Mouse (Mus musculus): ENCODE data around the gene Gm10490. TPM values are rescaled to one million over a fixed set of nuclear protein-coding genes. Genes with fewer than 3 reads are reported as not detected.

Gene Gm10490
- polyA plus RNA-seq, 1 experiment from 2014 or later = not detected

GRCm38 (mm10) chrX:7950091-7950490, 40.7 kb downstream of the Gm10490 start:
- no peak overlapping the region for H3K4me3 ChIP-seq (ENCODE audit: control insufficient read depth in 1 of 2, insufficient read depth in 1 of 2, low read depth in 1 of 2, low read length in 2 of 2)
- H3K27me3 ChIP-seq (ENCODE audit: control insufficient read depth, insufficient read depth, low read length) = no peaks in the 10 kb centered on the region
- peaks cover 0 to 4% of the 10 kb centered on the region in 2 experiments; a peak in 2 of 4 replicates for H3K4me1 ChIP-seq (ENCODE audit: control insufficient read depth in 2 of 2, insufficient read depth in 2 of 2, low read length in 2 of 2)
- H3K4me2 ChIP-seq (ENCODE audit: low read length) = no peak overlapping the region
- WGBS = 87% methylated on average over 6 of the region's 7 CpGs
- no peak for ATAC-seq (ENCODE audit: insufficient number of reproducible peaks, insufficient read depth, low FRiP score, low read depth)
- H3K9me3 ChIP-seq (ENCODE audit: control insufficient read depth, low read length) = no peaks in the 10 kb centered on the region
- 0 out of 2 replicates have a peak, but pooled peaks cover 6% of the 10 kb centered on the region for H3K36me3 ChIP-seq (ENCODE audit: control insufficient read depth, insufficient read depth, low read length)
- H3K27ac ChIP-seq (replicated peaks in 1 of 2; ENCODE audit: control insufficient read depth in 1 of 2, insufficient read depth in 1 of 2, low read depth in 2 of 2, low read length in 2 of 2) = no peak overlapping the region
- H3K9ac ChIP-seq (ENCODE audit: low read length) = no peak overlapping the region

- H3K4me1 ChIP-seq (ENCODE audit: control insufficient read depth in 2 of 2, insufficient read depth in 2 of 2, low read length in 2 of 2) = no peaks in the 10 kb centered on the region
- no peaks in the 10 kb centered on the region for H3K9me3 ChIP-seq (ENCODE audit: control insufficient read depth, low read length)
- H3K27me3 ChIP-seq (ENCODE audit: control insufficient read depth, insufficient read depth, low read length) = no peaks in the 10 kb centered on the region
- H3K9ac ChIP-seq (ENCODE audit: low read length) = no peak overlapping the region
- H3K36me3 ChIP-seq (ENCODE audit: control insufficient read depth, insufficient read depth, low read length) = no peaks in the 10 kb centered on the region
- 84% methylated on average over 9 of the region's 9 CpGs for WGBS
- ATAC-seq (ENCODE audit: insufficient number of reproducible peaks, insufficient read depth, low FRiP score, low read depth) = no peak
- no peak overlapping the region for H3K4me3 ChIP-seq (ENCODE audit: control insufficient read depth in 1 of 2, insufficient read depth in 1 of 2, low read depth in 1 of 2, low read length in 2 of 2)
- H3K4me2 ChIP-seq (ENCODE audit: low read length) = no peak overlapping the region
- H3K27ac ChIP-seq (replicated peaks in 1 of 2; ENCODE audit: control insufficient read depth in 1 of 2, insufficient read depth in 1 of 2, low read depth in 2 of 2, low read length in 2 of 2) = no peak overlapping the region
These were observed 49.5 kb downstream of the Gm10490 start for GRCm38 (mm10) chrX:7958868-7959267.

Other genes with a start within 250 kb of the Gm10490 start
- 194 and 196 TPM in 2 replicates for gene Plp2, start 238.2 kb upstream of the Gm10490 start, polyA plus RNA-seq (2014; fragmentation: Nextera tagmentation; extraction: Ambion mirVana)
- 0.54 and 0.74 TPM in 2 replicates for gene Magix, start 228.3 kb upstream of the Gm10490 start, polyA plus RNA-seq (2014; fragmentation: Nextera tagmentation; extraction: Ambion mirVana)
- 33.5 TPM in 2 replicates for gene Gpkow, start 212.4 kb upstream of the Gm10490 start, polyA plus RNA-seq (2014; fragmentation: Nextera tagmentation; extraction: Ambion mirVana)
- gene Wdr45, start 195.2 kb upstream of the Gm10490 start, polyA plus RNA-seq (2014; fragmentation: Nextera tagmentation; extraction: Ambion mirVana) = 18.5 and 24.0 TPM in 2 replicates
- gene Gm45208, start 187.3 kb upstream of the Gm10490 start, polyA plus RNA-seq (2014; fragmentation: Nextera tagmentation; extraction: Ambion mirVana) = not detected in 2 replicates
- 36.3 and 40.8 TPM in 2 replicates for gene Praf2, start 181.1 kb upstream of the Gm10490 start, polyA plus RNA-seq (2014; fragmentation: Nextera tagmentation; extraction: Ambion mirVana)
- 4.7 and 5.9 TPM in 2 replicates for gene Ccdc120, start 158.6 kb upstream of the Gm10490 start, polyA plus RNA-seq (2014; fragmentation: Nextera tagmentation; extraction: Ambion mirVana)
- 13.1 and 14.5 TPM in 2 replicates for gene Tfe3, start 147.0 kb upstream of the Gm10490 start, polyA plus RNA-seq (2014; fragmentation: Nextera tagmentation; extraction: Ambion mirVana)
- gene Gripap1, start 119.8 kb upstream of the Gm10490 start, polyA plus RNA-seq (2014; fragmentation: Nextera tagmentation; extraction: Ambion mirVana) = 25.0 and 26.6 TPM in 2 replicates
- gene Kcnd1, start 87.3 kb upstream of the Gm10490 start, polyA plus RNA-seq (2014; fragmentation: Nextera tagmentation; extraction: Ambion mirVana) = 1.8 and 1.9 TPM in 2 replicates
- gene Otud5, start 68.2 kb upstream of the Gm10490 start, polyA plus RNA-seq (2014; fragmentation: Nextera tagmentation; extraction: Ambion mirVana) = 16.2 and 19.9 TPM in 2 replicates
- gene Pim2, start 31.3 kb upstream of the Gm10490 start, polyA plus RNA-seq (2014; fragmentation: Nextera tagmentation; extraction: Ambion mirVana) = 3.8 and 4.9 TPM in 2 replicates
- 15.2 and 18.3 TPM in 2 replicates for gene Slc35a2, start 25.5 kb upstream of the Gm10490 start, polyA plus RNA-seq (2014; fragmentation: Nextera tagmentation; extraction: Ambion mirVana)
- gene Pqbp1, start 10.3 kb upstream of the Gm10490 start, polyA plus RNA-seq (2014; fragmentation: Nextera tagmentation; extraction: Ambion mirVana) = 61.9 and 65.1 TPM in 2 replicates
- 132 and 159 TPM in 2 replicates for gene Timm17b, start 10.2 kb upstream of the Gm10490 start, polyA plus RNA-seq (2014; fragmentation: Nextera tagmentation; extraction: Ambion mirVana)
- not detected in 2 replicates for gene Gm10491, start 1.7 kb upstream of the Gm10490 start, polyA plus RNA-seq (2014; fragmentation: Nextera tagmentation; extraction: Ambion mirVana)
- 0.09 and 0.63 TPM in 2 replicates for gene Pcsk1n, start 10.3 kb downstream of the Gm10490 start, polyA plus RNA-seq (2014; fragmentation: Nextera tagmentation; extraction: Ambion mirVana)
- not detected in 2 replicates for gene Eras, start 19.1 kb downstream of the Gm10490 start, polyA plus RNA-seq (2014; fragmentation: Nextera tagmentation; extraction: Ambion mirVana)
- 25.3 and 26.5 TPM in 2 replicates for gene Hdac6, start 38.3 kb downstream of the Gm10490 start, polyA plus RNA-seq (2014; fragmentation: Nextera tagmentation; extraction: Ambion mirVana)
- 0.24 and 0.54 TPM in 2 replicates for gene Gata1, start 68.5 kb downstream of the Gm10490 start, polyA plus RNA-seq (2014; fragmentation: Nextera tagmentation; extraction: Ambion mirVana)
- gene Glod5, start 109.0 kb downstream of the Gm10490 start, polyA plus RNA-seq (2014; fragmentation: Nextera tagmentation; extraction: Ambion mirVana) = not detected in 2 replicates
- gene Suv39h1, start 165.2 kb downstream of the Gm10490 start, polyA plus RNA-seq (2014; fragmentation: Nextera tagmentation; extraction: Ambion mirVana) = 28.4 and 28.9 TPM in 2 replicates
- 0.24 and 0.54 TPM in 2 replicates for gene Was, start 181.0 kb downstream of the Gm10490 start, polyA plus RNA-seq (2014; fragmentation: Nextera tagmentation; extraction: Ambion mirVana)
- gene Wdr13, start 223.3 kb downstream of the Gm10490 start, polyA plus RNA-seq (2014; fragmentation: Nextera tagmentation; extraction: Ambion mirVana) = 22.7 and 26.0 TPM in 2 replicates
- 317 and 375 TPM in 2 replicates for gene Rbm3, start 236.3 kb downstream of the Gm10490 start, polyA plus RNA-seq (2014; fragmentation: Nextera tagmentation; extraction: Ambion mirVana)